Mouse (Mus musculus): ENCODE measurements around the gene Fads3.

- TF ChIP-seq CTCF (IDR thresholded peaks at IDR 0.05; ENCODE audit: low read depth, low read length) (no peak), POLR2A (IDR thresholded peaks at IDR 0.05; ENCODE audit: insufficient read depth, low read length) (peak; percentile 60), EP300 (IDR thresholded peaks at IDR 0.05; ENCODE audit: insufficient read depth, low read depth, low read length) (peak; percentile 58)
Observed at GRCm38 (mm10) chr19:10017637-10018526, 23.5 kb upstream of the Fads3 start.
